Comparison of ENCODE assay signal across 18 mouse cellular contexts in genomic region chr19:59379995-59380394, GRCm38 (mm10). TPM values are rescaled to one million over a fixed set of nuclear protein-coding genes. Genes with fewer than 3 reads are reported as not detected.
DNase-seq lines count a peak whose midpoint lies in the region; ATAC-seq and TF ChIP-seq lines count a peak whose summit lies in the region.
"Had no signal": no experiment of that assay in that cellular context is flagged by ENCODE, and none has a peak within 500 bp of the region (broad histone marks: within the 10 kb centered on the region; RNA-seq: fewer than 3 reads in every experiment).

No protein-coding gene starts in this region.

- TF ChIP-seq CTCF in heart, postnatal 0 days (IDR thresholded peaks at IDR 0.05; ENCODE audit: low read depth) = peak; percentile 17; the same call in 1 of the 2 replicates
- peak; percentile 41; the same call in 1 of the 2 replicates for TF ChIP-seq CTCF in liver, postnatal 0 days (IDR thresholded peaks at IDR 0.05; ENCODE audit: low read depth)
- no peak for TF ChIP-seq CTCF in G1E (IDR thresholded peaks at IDR 0.05; ENCODE audit: low read depth, low read length)
- peak; percentile 54 for TF ChIP-seq CTCF in Patski (IDR thresholded peaks at IDR 0.05)

- 14% methylated on average over 1 of the region's 1 CpGs for WGBS in heart, postnatal 0 days
- WGBS in liver, postnatal 0 days (ENCODE audit: insufficient replicate concordance) = 13% methylated on average over 1 of the region's 1 CpGs
- WGBS in liver, embryonic 11.5 days = 19% methylated on average over 1 of the region's 1 CpGs
- WGBS in heart, embryonic 12.5 days = 10% methylated on average over 1 of the region's 1 CpGs

- no peaks in the 10 kb centered on the region for H3K27me3 ChIP-seq in heart, postnatal 0 days (ENCODE audit: control insufficient read depth, insufficient read depth, low read length)
- H3K27me3 ChIP-seq in liver, postnatal 0 days (ENCODE audit: insufficient read depth, low read length) = no peaks in the 10 kb centered on the region
- no peaks in the 10 kb centered on the region for H3K27me3 ChIP-seq in liver, embryonic 11.5 days (replicated peaks; ENCODE audit: control insufficient read depth, insufficient read depth, low read length)
- H3K27me3 ChIP-seq in G1E (ENCODE audit: insufficient read depth, low read length) (peaks cover 50% of the 10 kb centered on the region), Patski (peaks cover 36% of the 10 kb centered on the region)
- peaks cover 12% of the 10 kb centered on the region; the same call in 1 of the 2 replicates for H3K27me3 ChIP-seq in heart, embryonic 12.5 days (replicated peaks)
- H3K27me3 ChIP-seq: kidney, embryonic 15.5 days; limb, embryonic 15.5 days; neural tube, embryonic 15.5 days had no signal

- no peak for TF ChIP-seq EP300 in heart, postnatal 0 days (IDR thresholded peaks at IDR 0.05; ENCODE audit: low read depth)
- no peak for TF ChIP-seq EP300 in liver, postnatal 0 days (IDR thresholded peaks at IDR 0.05; ENCODE audit: low read depth)

- no peak overlapping the region for H3K27ac ChIP-seq in heart, postnatal 0 days (ENCODE audit: low read depth)
- H3K27ac ChIP-seq in liver, postnatal 0 days (ENCODE audit: low read depth) = no peak overlapping the region
- no peak overlapping the region for H3K27ac ChIP-seq in liver, embryonic 11.5 days (ENCODE audit: low read depth, low read length)
- H3K27ac ChIP-seq in heart, embryonic 12.5 days (ENCODE audit: poor library complexity, severe bottlenecking) = no peak overlapping the region
- H3K27ac ChIP-seq: kidney, embryonic 15.5 days; limb, embryonic 15.5 days; neural tube, embryonic 15.5 days had no signal

- no peaks in the 10 kb centered on the region for H3K36me3 ChIP-seq in heart, postnatal 0 days (replicated peaks; ENCODE audit: control insufficient read depth, insufficient read depth, low read length)
- H3K36me3 ChIP-seq in liver, postnatal 0 days (replicated peaks; ENCODE audit: insufficient read depth, low read length) = no peaks in the 10 kb centered on the region
- no peaks in the 10 kb centered on the region for H3K36me3 ChIP-seq in liver, embryonic 11.5 days (ENCODE audit: control insufficient read depth, insufficient read depth, low read length)
- H3K36me3 ChIP-seq in G1E (replicated peaks) = no peaks in the 10 kb centered on the region
- no peaks in the 10 kb centered on the region for H3K36me3 ChIP-seq in heart, embryonic 12.5 days
- H3K36me3 ChIP-seq: kidney, embryonic 15.5 days; limb, embryonic 15.5 days; neural tube, embryonic 15.5 days had no signal

- in situ Hi-C loops in Patski (cut with MboI; ENCODE audit: low pct_unique_long_range_greater_than_20kb) = loop anchor here (10.0 kb wide), 1 partner anchor 135 kb away; no protein-coding TSS in a partner anchor

- H3K4me2 ChIP-seq in heart, postnatal 0 days (ENCODE audit: low read depth, low read length) = no peak overlapping the region
- no peak overlapping the region for H3K4me2 ChIP-seq in liver, postnatal 0 days (ENCODE audit: low read depth, low read length)
- H3K4me2 ChIP-seq in liver, embryonic 11.5 days = no peak overlapping the region
- H3K4me2 ChIP-seq in heart, embryonic 12.5 days = no peak overlapping the region
- H3K4me2 ChIP-seq: kidney, embryonic 15.5 days; limb, embryonic 15.5 days; neural tube, embryonic 15.5 days had no signal

- POLR2A ChIA-PET in Patski (lab: Charles Lee) = interaction anchor here (0.6 kb wide), 1 partner anchor 205 kb away, joined by 5 read pairs; no protein-coding TSS in a partner anchor

- no peaks in the 10 kb centered on the region for H3K4me1 ChIP-seq in heart, postnatal 0 days (ENCODE audit: control insufficient read depth, insufficient read depth)
- peaks cover 3% of the 10 kb centered on the region; the same call in 1 of the 2 replicates for H3K4me1 ChIP-seq in liver, postnatal 0 days (ENCODE audit: insufficient read depth)
- H3K4me1 ChIP-seq in liver, embryonic 11.5 days (replicated peaks; ENCODE audit: control insufficient read depth, insufficient read depth, low read length) = no peaks in the 10 kb centered on the region; the same call in none of the 2 replicates
- peaks cover 7% of the 10 kb centered on the region; the same call in 1 of the 2 replicates for H3K4me1 ChIP-seq in G1E (ENCODE audit: insufficient read depth, low read depth, low read length)
- H3K4me1 ChIP-seq in heart, embryonic 12.5 days (replicated peaks) = no peaks in the 10 kb centered on the region
- H3K4me1 ChIP-seq: kidney, embryonic 15.5 days; limb, embryonic 15.5 days; neural tube, embryonic 15.5 days had no signal

- CTCF ChIA-PET in Patski (lab: Charles Lee) = interaction anchor here (1.0 to 2.9 kb wide), 7 partner anchors 9 to 1195 kb away, joined by 3 to 14 read pairs (median 5); no protein-coding TSS in a partner anchor

- DNase-seq in heart, postnatal 0 days (ENCODE audit: low spot score) = no peak
- DNase-seq in heart, postnatal 25 days (ENCODE audit: low spot score) = no peak
- no peak for DNase-seq in liver, postnatal 0 days
- no peak for DNase-seq in liver, embryonic 11.5 days (ENCODE audit: low spot score)
- DNase-seq in G1E (ENCODE audit: low spot score) (no peak), Patski (ENCODE audit: low read depth, low spot score) (no peak)
- no peak for DNase-seq in cerebellum, postnatal 14 days
- DNase-seq: adrenal gland, adult 2 months; cerebellum, adult 2 months; heart, adult 11 months; heart, postnatal 10 days; layer of hippocampus, adult 9-11 months; thymus, postnatal 4 days had no signal

- H3K9ac ChIP-seq in heart, postnatal 0 days (replicated peaks; ENCODE audit: low read depth, low read length) = no peak overlapping the region
- H3K9ac ChIP-seq in liver, postnatal 0 days (replicated peaks) = no peak overlapping the region
- no peak overlapping the region for H3K9ac ChIP-seq in liver, embryonic 11.5 days (ENCODE audit: low read depth, low read length)
- H3K9ac ChIP-seq in heart, embryonic 12.5 days = no peak overlapping the region
- H3K9ac ChIP-seq: kidney, embryonic 15.5 days; limb, embryonic 15.5 days; neural tube, embryonic 15.5 days had no signal

- no peaks in the 10 kb centered on the region for H3K9me3 ChIP-seq in heart, postnatal 0 days (replicated peaks; ENCODE audit: control insufficient read depth, low read length)
- H3K9me3 ChIP-seq in liver, postnatal 0 days (ENCODE audit: low read length) = no peaks in the 10 kb centered on the region
- H3K9me3 ChIP-seq in liver, embryonic 11.5 days (ENCODE audit: control insufficient read depth, low read length) = peaks cover 4% of the 10 kb centered on the region; the same call in 1 of the 2 replicates
- H3K9me3 ChIP-seq in G1E (replicated peaks) = no peaks in the 10 kb centered on the region
- H3K9me3 ChIP-seq in heart, embryonic 12.5 days (replicated peaks) = peaks cover 10% of the 10 kb centered on the region
- H3K9me3 ChIP-seq: kidney, embryonic 15.5 days; limb, embryonic 15.5 days; neural tube, embryonic 15.5 days had no signal

- intact Hi-C loops in heart, postnatal 25 days (cut with DNase I) = no loop called here

- H3K4me3 ChIP-seq in heart, postnatal 0 days (ENCODE audit: low read depth, low read length) = no peak overlapping the region
- H3K4me3 ChIP-seq in liver, postnatal 0 days (ENCODE audit: low read depth, low read length) = no peak overlapping the region
- H3K4me3 ChIP-seq in liver, embryonic 11.5 days (ENCODE audit: low read depth, low read length) = no peak overlapping the region
- H3K4me3 ChIP-seq in G1E (ENCODE audit: low read depth, low read length) = no peak overlapping the region
- no peak overlapping the region for H3K4me3 ChIP-seq in heart, embryonic 12.5 days
- H3K4me3 ChIP-seq: kidney, embryonic 15.5 days; limb, embryonic 15.5 days; neural tube, embryonic 15.5 days had no signal

- ATAC-seq in heart, postnatal 0 days (ENCODE audit: insufficient read depth, low read depth) = no peak
- ATAC-seq in liver, postnatal 0 days = no peak
- ATAC-seq in liver, embryonic 11.5 days (replicated peaks; ENCODE audit: low FRiP score) = no peak
- ATAC-seq in G1E (ENCODE audit: extremely low read depth, insufficient number of reproducible peaks, low FRiP score, poor library complexity, severe bottlenecking) (peak; percentile 15; the same call in 1 of the 2 replicates), Patski (peak; percentile 54)
- ATAC-seq in heart, embryonic 12.5 days (ENCODE audit: insufficient number of reproducible peaks, low FRiP score) = no peak
- ATAC-seq: hindbrain, embryonic 16.5 days had no signal

RNA-seq across cellular contexts. Expression of gene Pdzd8, which starts 34.4 kb away (rescaled TPM):
- 29.5 and 31.4 TPM in 2 replicates for total RNA-seq in heart, postnatal 0 days (2014; rRNA removed; ENCODE audit: low replicate concordance)
- polyA plus RNA-seq in heart, postnatal 0 days (2015; fragmentation: Nextera tagmentation; extraction: Ambion mirVana) = 4.4 and 5.2 TPM in 2 replicates
- total RNA-seq in heart, postnatal 25 days (2021) = 10 to 100 TPM; 23.0 to 25.1 TPM
- polyA plus RNA-seq in liver, postnatal 0 days (2015; fragmentation: Nextera tagmentation; extraction: Ambion mirVana) = 3.1 and 3.4 TPM in 2 replicates
- 12.7 and 14.1 TPM in 2 replicates for polyA plus RNA-seq in liver, embryonic 11.5 days (2014; fragmentation: Nextera tagmentation; extraction: Ambion mirVana)
- total RNA-seq in G1E (2014; fragmentation: Nextera tagmentation) (81.6 and 85.5 TPM in 2 replicates), G1E (2017) (35.1 and 40.0 TPM in 2 replicates)
- polyA plus RNA-seq in G1E (2012) (15.1 and 17.4 TPM in 2 replicates), Patski (2021) (38.5 TPM)
- polyA plus RNA-seq in heart, embryonic 12.5 days (2016; fragmentation: Nextera tagmentation; extraction: Ambion mirVana) = 14.1 and 17.0 TPM in 2 replicates

RNA-seq across cellular contexts. Expression of gene Rps12-ps3, which starts 57.9 kb away (rescaled TPM):
- 112 and 123 TPM in 2 replicates for total RNA-seq in heart, postnatal 0 days (2014; rRNA removed; ENCODE audit: low replicate concordance)
- polyA plus RNA-seq in heart, postnatal 0 days (2015; fragmentation: Nextera tagmentation; extraction: Ambion mirVana) = 1.4 and 4.0 TPM in 2 replicates
- total RNA-seq in heart, postnatal 25 days (2021) = 100 to 1,000 TPM; 247 to 305 TPM
- 12.3 and 24.8 TPM in 2 replicates for polyA plus RNA-seq in liver, postnatal 0 days (2015; fragmentation: Nextera tagmentation; extraction: Ambion mirVana)
- 63.6 and 85.2 TPM in 2 replicates for polyA plus RNA-seq in liver, embryonic 11.5 days (2014; fragmentation: Nextera tagmentation; extraction: Ambion mirVana)
- 62.6 and 81.3 TPM in 2 replicates for total RNA-seq in G1E (2014; fragmentation: Nextera tagmentation)
- total RNA-seq in G1E (2017) = 402 and 406 TPM in 2 replicates
- polyA plus RNA-seq in G1E (2012) = 33.9 and 53.3 TPM in 2 replicates
- polyA plus RNA-seq in Patski (2021) = 1,107 TPM
- 6.0 TPM in 1 of 2 replicates, not detected in the other for polyA plus RNA-seq in heart, embryonic 12.5 days (2016; fragmentation: Nextera tagmentation; extraction: Ambion mirVana)

Comparison
In these comparisons a context has a peak if more than half of its experiments do, and no peak if none do; other contexts are left out.
1. ATAC-seq: peak in G1E (single experiment) and Patski (single experiment); none in heart, postnatal 0 days (single experiment), liver, postnatal 0 days (single experiment), liver, embryonic 11.5 days (single experiment) and heart, embryonic 12.5 days (single experiment).
2. RNA of gene Rps12-ps3, which starts 57.9 kb away (polyA plus RNA-seq): 1,107 TPM in Patski (single experiment); 63.6 to 85.2 TPM in liver, embryonic 11.5 days, 33.9 to 53.3 TPM in G1E, 12.3 to 24.8 TPM in liver, postnatal 0 days, 6.0 TPM in heart, embryonic 12.5 days and 1.4 to 4.0 TPM in heart, postnatal 0 days; every median in the first group is over 10 times any median in the second.